Mouse (Mus musculus): ENCODE measurements around the gene Snd1.

Gene Snd1

DNA sequence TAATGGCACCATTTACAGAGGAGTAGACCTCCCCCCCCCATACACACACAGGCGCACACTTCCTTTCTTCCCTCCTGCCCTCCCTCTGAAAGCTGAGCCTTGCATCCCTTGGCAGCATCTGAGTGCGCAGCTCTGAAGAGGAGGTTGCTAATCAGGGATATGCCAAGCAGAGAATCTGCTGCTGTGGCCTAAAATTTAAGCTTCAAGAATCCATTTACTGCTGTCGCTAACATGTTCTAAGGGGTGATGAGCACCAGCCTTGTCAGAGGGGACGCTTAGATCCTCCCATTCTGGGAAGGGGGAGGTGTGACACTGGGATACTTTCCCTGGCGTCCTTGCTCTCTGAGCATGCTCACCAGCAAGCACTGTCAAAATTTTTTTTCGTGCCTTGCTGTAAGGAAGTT is 67.4 kb downstream of the Snd1 start:
- DNase-seq (ENCODE audit: low spot score in 2 of 2): no peak

DNA sequence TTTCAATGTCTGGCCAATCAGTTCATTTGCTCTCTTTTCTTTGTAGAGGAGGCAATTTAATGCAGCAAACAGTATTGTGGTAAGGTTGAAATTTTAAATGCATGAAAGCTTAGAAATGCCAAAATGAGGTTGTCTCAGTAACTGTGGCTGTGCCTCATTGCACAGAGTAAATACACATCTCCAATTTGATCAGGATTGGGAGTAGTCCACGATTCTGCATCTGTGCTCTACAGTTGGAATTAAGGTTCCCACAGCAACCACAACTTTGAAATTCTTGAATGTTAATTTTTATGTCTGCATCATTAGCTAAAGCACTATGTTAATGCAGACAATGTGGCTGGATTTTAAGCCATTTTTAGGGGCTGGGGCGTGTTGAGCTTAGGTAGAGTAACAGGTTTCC is 72.0 kb downstream of the Snd1 start:
- no peak for DNase-seq (ENCODE audit: low spot score in 2 of 2)

DNA sequence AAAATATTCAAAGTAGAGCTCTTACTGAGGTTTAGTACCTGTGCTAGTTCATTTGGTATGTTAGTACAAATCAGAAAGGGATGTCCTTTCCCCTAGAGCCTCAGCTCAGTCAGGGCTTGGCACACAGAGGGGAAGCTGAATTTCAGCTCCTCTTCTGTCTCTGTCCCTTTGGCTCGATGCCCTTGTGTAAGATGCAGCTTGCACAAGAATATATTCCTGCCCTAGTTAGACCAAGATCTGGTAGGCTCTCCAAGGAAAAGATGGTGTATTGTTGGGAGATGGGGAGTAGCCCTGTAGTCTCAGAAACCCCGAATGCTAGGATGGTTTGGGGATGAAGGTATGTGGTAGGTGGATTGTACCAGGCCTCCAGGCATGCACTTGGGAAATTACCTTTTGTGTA is 74.4 kb downstream of the Snd1 start:
- DNase-seq (ENCODE audit: low spot score in 2 of 2): no peak

DNA sequence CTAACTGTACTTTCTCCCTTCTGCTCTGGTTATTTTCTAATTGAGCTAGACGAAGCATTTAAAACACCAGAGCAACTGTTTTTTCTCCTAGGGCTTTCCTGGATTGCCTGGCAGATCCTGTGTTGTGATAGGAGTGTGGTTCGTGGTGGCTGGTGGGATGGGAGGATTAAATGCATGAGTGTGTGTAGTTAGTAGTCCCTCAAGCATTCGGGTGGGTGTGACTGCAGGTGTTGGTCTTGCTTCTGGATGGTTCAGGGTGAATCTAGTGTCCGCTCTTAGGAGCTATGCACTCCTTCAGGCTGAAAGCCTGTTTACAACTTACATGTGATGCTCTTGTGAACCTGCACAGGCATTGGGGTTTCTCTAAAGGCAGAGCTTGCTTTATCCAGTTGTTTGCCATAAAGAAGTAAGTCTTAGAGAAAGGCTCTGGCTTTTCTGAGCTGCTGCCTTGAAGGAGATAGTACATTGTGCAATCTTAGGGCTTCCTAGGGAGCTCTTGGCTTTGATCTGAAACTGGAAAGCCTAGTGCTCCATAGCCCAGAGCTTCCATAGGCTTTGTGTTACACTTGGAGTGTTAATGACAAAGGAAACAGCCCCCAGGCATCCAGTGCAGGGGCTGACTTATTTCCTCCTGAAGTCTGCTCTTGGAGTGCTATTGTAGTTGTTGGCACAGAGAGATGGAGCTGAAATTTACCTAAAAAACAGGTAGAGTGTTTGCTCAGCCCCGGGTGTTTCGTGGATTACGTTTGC is 75.5 kb downstream of the Snd1 start:
- DNase-seq (ENCODE audit: low spot score in 2 of 2): no peak

DNA sequence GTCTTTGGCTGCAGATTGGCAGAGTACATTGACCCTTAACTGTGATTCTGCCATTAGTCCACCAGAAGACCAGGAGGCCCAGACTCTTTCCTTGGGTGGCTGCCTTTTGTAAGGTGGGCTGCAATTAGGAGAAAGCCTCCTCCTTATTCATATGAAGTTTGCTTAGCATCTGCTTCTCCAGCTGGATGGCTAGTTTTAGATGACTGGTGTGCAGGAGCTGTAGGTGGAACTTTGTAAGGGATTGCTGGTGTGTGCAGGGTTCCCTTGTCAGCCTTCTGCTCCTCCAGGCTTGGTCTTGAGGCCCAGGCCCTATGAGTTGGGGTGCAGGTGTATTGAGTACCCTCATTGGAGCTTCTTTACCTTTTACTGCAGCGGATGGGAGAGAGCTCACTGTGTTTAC is 79.5 kb downstream of the Snd1 start:
- no peak for DNase-seq (ENCODE audit: low spot score in 2 of 2)

DNA sequence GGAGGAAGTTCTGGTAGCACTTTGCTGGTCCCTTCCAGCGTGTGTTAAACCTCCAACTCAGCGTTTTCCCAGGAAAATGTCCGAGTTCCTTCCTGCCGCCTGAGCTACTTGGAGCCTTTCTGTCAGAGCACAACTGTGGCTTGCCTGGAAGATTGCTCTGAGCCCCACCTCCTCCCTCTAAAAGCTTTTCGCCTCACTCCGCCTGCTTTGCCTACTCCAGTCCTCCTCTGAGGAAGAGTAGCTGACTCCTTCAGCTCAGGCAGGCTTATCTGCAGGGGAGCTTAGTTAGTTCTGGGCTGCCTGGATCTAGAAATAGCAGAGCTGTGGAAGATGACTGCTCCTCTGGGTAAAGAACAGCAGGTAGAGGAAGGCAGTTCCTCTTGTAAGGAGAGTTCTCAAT is 80.1 kb downstream of the Snd1 start:
- no peak for DNase-seq (ENCODE audit: low spot score in 2 of 2)

DNA sequence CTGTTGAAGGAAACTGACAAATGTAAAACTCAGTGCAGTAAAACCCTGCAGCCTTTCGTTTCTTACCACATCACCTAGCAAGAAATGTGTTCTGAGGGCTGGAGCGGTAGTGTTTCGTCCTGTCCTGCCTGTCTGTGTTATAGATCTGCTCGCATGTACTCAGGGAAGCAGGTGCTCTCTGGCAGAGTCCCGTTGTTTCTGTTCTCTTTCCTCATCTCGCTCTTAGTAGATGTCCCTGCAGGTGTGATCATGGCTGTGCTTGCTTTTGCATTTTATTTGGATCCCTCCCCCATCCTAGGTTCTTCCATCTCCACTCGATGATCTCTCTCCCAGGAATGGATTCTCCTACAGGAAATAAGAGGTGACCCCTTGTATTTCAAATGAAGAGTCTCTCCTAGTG is 80.5 kb downstream of the Snd1 start:
- DNase-seq (ENCODE audit: low spot score in 2 of 2): no peak

DNA sequence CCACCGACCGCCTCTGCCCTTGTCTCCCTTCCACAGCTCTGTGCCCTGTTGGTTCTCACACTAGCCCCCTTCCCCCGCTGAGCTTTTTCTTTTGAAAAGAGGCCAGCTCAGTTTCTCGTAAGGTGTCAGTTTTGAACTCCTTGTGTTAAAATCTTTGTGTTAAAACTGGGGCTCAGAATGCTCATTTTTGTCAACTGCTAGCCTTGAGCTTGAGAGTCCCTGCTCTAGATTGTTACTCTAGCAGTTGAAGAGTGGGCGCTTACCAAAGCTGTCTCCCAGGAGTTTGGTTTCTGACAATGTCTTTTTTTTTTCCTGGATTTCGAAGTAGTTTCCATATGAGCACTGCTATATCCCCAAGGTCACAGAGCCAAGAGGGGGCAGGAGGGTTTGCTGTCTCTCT is 82.8 kb downstream of the Snd1 start:
- DNase-seq (ENCODE audit: low spot score in 2 of 2): no peak

DNA sequence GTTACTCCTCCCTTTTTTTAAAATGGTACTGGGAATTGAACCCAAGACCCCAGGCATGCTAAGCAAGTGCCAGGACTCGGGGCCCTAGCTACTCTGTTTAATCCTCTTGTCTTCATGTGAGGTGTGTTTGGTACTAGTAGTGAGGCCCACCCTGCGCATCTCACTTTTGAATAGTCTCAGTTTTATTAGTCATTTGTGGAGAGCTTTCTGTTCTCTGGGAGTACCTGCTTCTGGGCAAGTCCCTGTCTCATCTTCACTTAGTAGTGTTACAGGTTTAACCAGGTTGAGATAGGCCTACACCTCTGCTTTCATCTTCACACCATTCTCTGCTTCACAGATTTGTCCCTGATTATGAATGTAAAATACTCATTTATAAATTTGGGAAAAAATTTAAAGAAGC is 84.5 kb downstream of the Snd1 start:
- DNase-seq (ENCODE audit: low spot score in 2 of 2): no peak

DNA sequence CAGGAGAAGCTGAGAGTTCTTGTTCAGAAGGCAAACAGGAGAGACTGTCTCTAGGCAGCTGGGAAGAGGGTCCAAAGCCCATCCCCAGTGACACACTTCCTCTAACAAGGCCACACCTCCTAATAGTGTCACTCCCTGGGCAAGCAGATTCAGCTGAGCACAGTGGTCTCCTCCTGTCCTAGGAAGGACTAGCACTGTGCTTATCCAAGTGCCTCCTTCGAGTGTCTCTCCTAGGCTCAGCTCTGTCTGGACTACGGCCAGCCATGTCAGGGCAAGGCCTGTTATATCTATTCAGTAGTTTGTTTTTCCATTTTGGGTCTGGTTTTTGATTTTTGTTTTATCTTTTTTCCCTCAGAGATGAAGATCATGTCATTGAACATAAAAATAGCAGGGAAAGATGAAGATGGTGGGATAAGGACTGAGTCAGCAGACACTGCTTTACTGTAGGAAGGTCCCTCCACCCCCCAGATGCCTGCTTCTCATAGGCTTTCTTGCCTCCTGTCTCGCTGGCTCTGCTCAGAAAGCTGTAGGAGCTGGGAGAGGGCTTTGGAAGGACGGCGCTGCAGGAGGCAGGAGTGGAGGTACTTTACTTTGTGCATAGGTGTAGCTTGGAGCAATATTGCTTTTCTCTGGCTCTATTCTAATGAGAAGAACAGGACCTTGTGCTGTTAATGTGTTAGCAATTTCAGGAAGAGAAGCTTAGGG is 86.5 kb downstream of the Snd1 start:
- DNase-seq (ENCODE audit: low spot score in 2 of 2): no peak

DNA sequence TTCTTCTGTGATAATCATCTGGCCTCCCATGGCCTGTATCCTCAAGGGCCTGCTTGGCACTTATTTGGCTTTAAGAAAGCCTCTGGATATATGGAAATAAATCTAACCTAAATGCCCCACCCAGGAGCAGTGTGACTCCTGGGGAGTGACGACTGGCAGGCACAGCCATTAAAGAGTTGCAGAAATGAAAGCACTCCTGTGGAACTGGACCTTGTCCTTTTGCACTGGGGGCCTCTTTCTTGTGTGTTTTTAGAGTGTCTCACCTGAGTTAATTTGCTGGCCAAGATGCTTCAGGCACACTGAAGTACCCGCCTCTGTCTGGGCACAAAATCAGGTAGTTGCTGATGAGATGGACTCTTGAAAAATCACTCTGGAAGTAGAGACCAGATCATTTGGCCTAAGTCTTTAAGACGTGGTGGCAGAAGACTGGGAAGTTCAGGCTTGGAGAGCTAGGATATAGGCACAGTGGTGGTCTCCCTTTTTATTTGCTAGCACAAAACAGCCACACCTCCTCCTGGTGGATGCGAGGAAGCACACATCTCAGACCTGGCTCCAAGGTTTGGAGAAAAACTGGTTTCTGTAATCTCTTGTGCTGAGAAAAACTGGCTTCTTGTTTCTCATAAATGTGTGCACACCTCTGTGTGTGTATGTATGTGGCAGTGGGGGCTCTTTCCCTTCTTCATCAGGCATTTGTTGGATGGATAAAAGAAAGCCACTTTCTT is 87.5 kb downstream of the Snd1 start:
- no peak for DNase-seq (ENCODE audit: low spot score in 2 of 2)

DNA sequence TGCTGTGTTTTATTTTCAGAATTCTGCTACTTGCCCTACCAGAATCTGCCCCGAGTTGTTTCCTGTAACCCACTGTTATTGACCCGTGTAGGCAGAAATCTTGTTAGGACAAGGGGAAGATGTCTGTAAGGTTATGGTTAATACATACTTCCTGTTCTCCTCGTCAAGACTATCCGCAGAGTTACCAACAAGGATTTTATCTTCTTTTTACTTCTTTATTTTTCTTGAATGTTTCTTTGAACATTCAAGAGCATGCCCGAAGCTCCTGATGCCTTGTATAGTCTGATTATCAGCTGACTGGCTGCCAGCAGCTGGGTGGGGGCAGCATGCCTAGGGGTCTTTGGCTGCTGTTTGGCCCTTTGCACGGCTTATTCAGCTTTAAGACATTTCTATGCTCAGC is 93.0 kb downstream of the Snd1 start:
- no peak for DNase-seq (ENCODE audit: low spot score in 2 of 2)

DNA sequence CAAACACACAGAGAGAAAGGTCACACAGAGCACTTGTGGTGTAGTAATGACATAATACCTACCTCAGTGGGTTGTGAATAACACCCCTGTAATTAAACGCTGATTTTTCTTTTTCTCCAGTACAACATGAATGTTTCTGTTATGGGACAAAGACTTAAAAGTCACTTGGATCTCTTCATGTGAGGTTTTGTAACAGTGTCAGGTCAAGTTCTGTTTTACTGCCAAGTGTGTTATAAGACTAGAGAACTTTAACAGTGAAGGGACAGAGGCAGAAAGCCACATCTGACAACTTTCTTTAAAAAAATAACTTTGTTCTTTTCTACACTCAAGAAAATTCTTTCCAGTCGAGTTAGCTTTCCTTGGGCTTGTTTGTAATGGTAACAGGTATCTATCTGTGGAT is 97.0 kb downstream of the Snd1 start:
- DNase-seq (ENCODE audit: low spot score in 2 of 2): no peak

DNA sequence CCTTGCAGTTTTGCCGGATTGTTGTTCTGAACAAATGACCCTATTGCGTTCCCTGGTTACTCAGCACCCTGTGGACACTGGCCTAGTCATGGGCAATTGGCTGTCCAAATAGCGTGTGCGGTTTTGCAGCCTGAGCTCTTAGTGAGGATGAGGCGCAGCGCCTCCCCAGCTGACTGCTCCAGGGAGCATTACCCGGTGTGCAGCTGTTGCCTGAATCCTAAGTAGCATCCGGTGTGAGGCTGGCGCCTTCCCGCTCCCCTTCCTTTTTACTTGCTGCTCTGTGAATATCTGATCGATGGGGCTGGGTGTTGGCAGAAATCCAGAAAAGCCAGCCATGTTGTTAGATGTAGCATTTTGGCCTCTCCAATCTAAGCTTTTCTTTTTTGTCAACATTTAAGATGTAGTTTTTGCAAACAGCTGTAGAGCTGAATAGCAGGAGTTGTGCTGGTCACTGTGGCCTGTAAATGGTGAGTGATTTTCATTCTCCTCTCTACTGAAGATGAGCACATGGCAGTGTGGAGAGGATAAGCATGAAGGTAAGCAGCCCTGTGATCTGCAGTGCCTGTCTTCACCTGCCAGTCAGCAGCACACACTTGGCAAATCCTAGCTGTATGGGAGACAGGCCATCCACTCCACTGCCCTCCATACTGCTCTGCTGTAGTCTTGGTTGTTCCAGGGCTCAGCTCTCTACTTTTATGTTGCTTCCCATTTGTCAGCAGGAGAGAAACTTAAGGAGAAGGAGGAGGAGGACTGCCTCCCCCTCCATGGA is 98.2 kb downstream of the Snd1 start:
- DNase-seq (ENCODE audit: low spot score in 2 of 2): no peak

DNA sequence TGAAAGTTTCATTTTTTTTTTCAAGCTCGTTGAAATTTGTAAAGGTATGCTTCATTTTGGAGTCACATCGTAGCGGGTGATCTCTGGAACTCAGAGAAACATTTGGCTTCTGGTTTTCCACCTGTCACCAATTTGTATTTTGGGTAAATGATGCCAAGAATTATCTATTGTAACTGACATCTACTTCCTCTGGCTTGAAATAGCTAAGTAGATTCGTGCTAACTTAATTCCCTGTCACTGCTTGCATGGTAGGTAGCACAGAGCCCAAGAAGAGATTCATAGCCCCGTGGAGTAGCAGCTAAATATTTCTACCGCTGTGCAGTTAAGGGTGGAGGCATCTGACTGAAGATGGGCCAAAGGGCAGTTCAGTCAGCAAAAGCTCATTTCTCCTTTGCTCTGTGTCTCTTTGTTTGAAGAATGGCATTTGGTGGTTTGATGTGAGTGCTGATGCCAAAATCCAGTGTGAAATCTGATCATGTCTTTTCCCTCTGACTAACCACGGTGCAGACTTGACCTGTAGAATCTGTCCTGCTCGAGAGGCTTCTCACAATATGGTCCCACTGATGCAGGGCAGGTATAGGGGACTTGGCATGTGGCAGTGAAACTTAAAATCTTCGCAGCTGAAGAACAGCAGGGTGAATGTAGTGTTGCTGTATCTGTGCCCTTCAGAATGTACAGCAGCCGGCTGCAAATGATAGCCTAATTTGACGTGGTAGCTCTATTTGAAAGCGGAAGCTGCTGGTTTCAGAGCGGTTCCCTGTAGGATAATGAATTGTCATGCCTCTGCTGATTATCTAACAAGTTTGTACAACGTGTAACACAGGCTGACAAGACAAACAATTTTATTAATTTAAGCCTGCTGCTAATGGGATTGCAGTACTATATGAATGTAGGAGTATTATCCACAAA is 101.7 kb downstream of the Snd1 start:
- DNase-seq (ENCODE audit: low spot score in 2 of 2): no peak

DNA sequence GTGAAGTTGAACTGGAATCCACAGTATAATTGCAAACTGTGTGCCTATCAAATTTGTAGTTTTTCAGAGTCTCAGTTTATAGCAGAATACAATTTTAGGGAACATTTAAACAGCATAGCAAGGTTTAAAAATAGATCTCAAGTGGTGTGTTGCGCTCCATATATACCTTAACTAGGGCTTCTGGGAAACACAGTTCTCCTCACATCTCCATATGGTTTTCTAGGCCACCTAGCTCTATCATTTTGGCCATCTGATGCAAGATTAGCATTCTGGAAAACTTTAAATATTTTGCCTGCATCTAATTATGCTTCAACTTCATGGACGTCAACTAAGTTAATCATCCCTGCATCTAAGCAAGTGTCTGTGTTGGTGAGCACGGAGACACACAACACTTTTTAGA is 107.9 kb downstream of the Snd1 start:
- no peak for DNase-seq (ENCODE audit: low spot score in 2 of 2)

DNA sequence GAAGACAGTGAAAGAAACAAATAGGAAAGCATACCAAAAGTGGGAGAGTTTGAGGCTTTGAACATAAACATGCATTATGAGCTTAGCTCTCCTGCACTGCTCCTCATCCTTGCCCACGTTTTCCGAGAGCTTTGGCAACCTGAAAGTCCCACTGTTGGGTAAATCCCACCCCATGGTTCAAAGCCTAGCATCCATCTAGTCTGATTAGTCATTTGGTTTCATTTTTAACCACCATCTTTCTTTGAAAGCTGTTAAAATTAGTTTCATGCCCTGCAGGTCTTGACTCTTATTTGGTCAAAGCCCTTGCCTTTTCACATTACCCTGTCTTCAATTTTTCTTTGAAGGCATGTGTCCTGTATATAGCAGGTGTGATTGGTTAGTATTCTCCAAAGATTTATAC is 108.5 kb downstream of the Snd1 start:
- DNase-seq (ENCODE audit: low spot score in 2 of 2): no peak

DNA sequence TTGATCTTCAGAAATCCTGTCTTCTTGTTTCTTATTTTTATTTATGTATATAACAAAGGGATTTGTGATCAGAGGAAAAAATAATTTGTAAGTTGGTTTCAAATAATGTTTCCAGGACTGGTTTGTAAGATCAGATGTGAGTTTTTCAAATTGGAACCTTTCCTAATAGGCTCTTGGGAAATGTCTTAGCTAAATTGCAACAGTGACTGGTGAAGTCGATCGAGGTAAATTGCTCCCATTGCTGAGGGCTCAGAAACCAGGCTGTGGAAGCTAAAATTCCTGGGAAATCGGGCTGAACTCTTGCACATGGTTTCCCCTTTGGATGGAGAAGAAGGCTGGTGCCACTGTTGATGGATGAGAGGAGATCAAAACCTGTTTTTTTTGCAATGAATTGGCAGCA is 111.9 kb downstream of the Snd1 start:
- no peak for DNase-seq (ENCODE audit: low spot score in 2 of 2)

DNA sequence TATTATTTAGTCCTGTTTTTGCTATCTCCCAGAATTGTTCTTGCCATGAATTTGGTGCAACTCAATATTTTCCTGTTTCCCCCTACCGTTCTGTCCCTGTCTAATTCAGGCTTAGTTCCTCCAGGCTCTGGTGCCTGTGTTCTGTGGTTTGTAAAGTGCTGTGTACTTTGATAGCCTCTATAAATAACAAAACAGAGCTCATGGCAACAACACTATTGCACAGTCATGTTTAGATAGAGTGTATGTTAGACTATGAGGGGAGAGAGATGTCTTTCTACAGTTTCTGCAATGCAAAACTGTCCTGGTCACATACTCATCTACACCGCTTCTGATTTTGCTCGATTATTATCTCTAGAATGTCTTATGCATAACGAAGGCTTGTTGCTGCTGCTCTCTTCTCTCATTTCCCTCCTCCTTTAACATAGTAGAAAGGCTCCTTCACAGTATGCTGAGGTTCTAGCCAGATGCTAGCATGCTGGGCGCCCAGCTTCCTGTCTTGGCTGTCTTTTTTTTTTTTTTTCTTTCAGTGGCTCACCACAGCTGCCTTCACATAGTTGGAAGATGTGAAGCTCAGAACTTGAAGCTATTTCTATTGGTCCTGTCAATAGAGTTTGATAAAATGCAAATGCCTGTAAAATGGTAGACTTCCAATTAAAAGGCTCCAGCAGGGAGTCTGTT is 113.7 kb downstream of the Snd1 start:
- DNase-seq (ENCODE audit: low spot score in 2 of 2): no peak

DNA sequence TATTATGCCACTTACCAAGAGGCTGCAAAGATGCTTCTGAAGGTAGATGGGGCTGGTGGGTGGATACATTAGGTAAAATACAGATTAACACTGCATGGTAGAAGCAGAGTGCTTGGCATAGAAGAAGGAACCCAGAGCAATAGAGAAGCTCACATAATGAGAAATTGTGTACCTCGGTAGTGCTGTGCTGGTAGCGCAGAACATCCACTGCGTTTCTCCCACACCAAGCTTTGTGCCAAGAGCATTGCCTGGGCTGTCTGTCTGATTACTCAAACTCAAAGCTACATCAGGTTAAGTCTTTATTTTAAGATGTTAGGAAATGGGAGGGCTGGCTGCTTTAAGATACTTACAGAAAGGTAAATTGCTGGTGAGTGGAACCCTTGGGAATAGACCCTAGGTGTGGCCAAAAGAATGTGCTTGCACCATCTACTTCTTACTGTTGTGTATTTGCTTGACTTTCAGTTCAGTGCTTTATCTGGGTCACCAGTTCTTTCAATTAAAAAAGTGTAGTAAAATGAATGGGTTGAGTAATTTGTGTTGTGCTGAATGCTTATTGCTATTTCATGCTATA is 117.5 kb downstream of the Snd1 start:
- no peak for DNase-seq (ENCODE audit: low spot score in 2 of 2)
